Comparison of ENCODE assay signal across 10 mouse cellular contexts in genomic region chr12:26533641-26534151, GRCm38 (mm10).
DNase-seq lines count a peak whose midpoint lies in the region; ATAC-seq lines count a peak whose summit lies in the region.
"Had no signal": no experiment of that assay in that cellular context is flagged by ENCODE, and none has a peak within 500 bp of the region (broad histone marks: within the 10 kb centered on the region; RNA-seq: fewer than 3 reads in every experiment).

No protein-coding gene starts in this region.

- peak; percentile 84 for DNase-seq in embryo, embryonic 10 days (ENCODE audit: low spot score)
- no peak for DNase-seq in embryo, embryonic 9.5 days (ENCODE audit: extremely low spot score)
- no peak for DNase-seq in forebrain, embryonic 10.5 days (ENCODE audit: extremely low spot score, low spot score)
- peak; percentile 75 for DNase-seq in limb, embryonic 10.5 days (ENCODE audit: low spot score)
- no peak for DNase-seq in liver, embryonic 11.5 days (ENCODE audit: low spot score)
- DNase-seq in heart, adult 11 months = no peak
- no peak for DNase-seq in left cerebral cortex, adult 9 months (ENCODE audit: low spot score in 2 of 2)

- H3K36me3 ChIP-seq in forebrain, embryonic 10.5 days (replicated peaks) = no peaks in the 10 kb centered on the region
- no peaks in the 10 kb centered on the region for H3K36me3 ChIP-seq in limb, embryonic 10.5 days
- H3K36me3 ChIP-seq in neural tube, embryonic 13.5 days = no peaks in the 10 kb centered on the region
- no peaks in the 10 kb centered on the region for H3K36me3 ChIP-seq in liver, embryonic 11.5 days (ENCODE audit: control insufficient read depth, insufficient read depth, low read length)

- no peaks in the 10 kb centered on the region; the same call in 1 of the 2 replicates for H3K9me3 ChIP-seq in forebrain, embryonic 10.5 days
- H3K9me3 ChIP-seq in limb, embryonic 10.5 days (replicated peaks) = no peaks in the 10 kb centered on the region
- H3K9me3 ChIP-seq in neural tube, embryonic 13.5 days = no peaks in the 10 kb centered on the region
- no peaks in the 10 kb centered on the region for H3K9me3 ChIP-seq in liver, embryonic 11.5 days (ENCODE audit: control insufficient read depth, low read length)

- WGBS in forebrain, embryonic 10.5 days = 65% methylated on average over 9 of the region's 9 CpGs
- 15% methylated on average over 9 of the region's 9 CpGs for WGBS in limb, embryonic 10.5 days
- 7% methylated on average over 9 of the region's 9 CpGs for WGBS in neural tube, embryonic 13.5 days
- WGBS in liver, embryonic 11.5 days = 42% methylated on average over 9 of the region's 9 CpGs

- no peaks in the 10 kb centered on the region for H3K27me3 ChIP-seq in forebrain, embryonic 10.5 days (ENCODE audit: poor library complexity, severe bottlenecking)
- no peaks in the 10 kb centered on the region for H3K27me3 ChIP-seq in limb, embryonic 10.5 days (ENCODE audit: low read depth, poor library complexity, severe bottlenecking)
- H3K27me3 ChIP-seq in neural tube, embryonic 13.5 days = no peaks in the 10 kb centered on the region
- H3K27me3 ChIP-seq in liver, embryonic 11.5 days (replicated peaks; ENCODE audit: control insufficient read depth, insufficient read depth, low read length) = no peaks in the 10 kb centered on the region

- peak; percentile 84 for ATAC-seq in neural tube, embryonic 13.5 days (ENCODE audit: low read depth)
- ATAC-seq in liver, embryonic 11.5 days (replicated peaks; ENCODE audit: low FRiP score) = no peak

- peak overlapping the region; percentile 58 for H3K9ac ChIP-seq in neural tube, embryonic 13.5 days
- H3K9ac ChIP-seq in liver, embryonic 11.5 days (ENCODE audit: low read depth, low read length) = no peak overlapping the region

- peak overlapping the region; percentile 83 for H3K27ac ChIP-seq in forebrain, embryonic 10.5 days
- peak overlapping the region; percentile 88 for H3K27ac ChIP-seq in limb, embryonic 10.5 days
- H3K27ac ChIP-seq in neural tube, embryonic 13.5 days (replicated peaks) = peak overlapping the region; percentile 96
- no peak overlapping the region for H3K27ac ChIP-seq in liver, embryonic 11.5 days (ENCODE audit: low read depth, low read length)

- H3K4me3 ChIP-seq in forebrain, embryonic 10.5 days = no peak overlapping the region
- H3K4me3 ChIP-seq in limb, embryonic 10.5 days = peak overlapping the region; percentile 32
- H3K4me3 ChIP-seq in neural tube, embryonic 13.5 days = 0 out of 2 replicates have a peak overlapping the region, but pooled peaks have one; percentile 9
- H3K4me3 ChIP-seq in liver, embryonic 11.5 days (ENCODE audit: low read depth, low read length) = no peak overlapping the region
- H3K4me3 ChIP-seq: myocyte had no signal

- peaks cover 29% of the 10 kb centered on the region for H3K4me1 ChIP-seq in forebrain, embryonic 10.5 days
- peaks cover 53% of the 10 kb centered on the region for H3K4me1 ChIP-seq in limb, embryonic 10.5 days
- H3K4me1 ChIP-seq in neural tube, embryonic 13.5 days (replicated peaks) = peaks cover 40% of the 10 kb centered on the region
- H3K4me1 ChIP-seq in liver, embryonic 11.5 days (replicated peaks; ENCODE audit: control insufficient read depth, insufficient read depth, low read length) = no peaks in the 10 kb centered on the region

- peak overlapping the region; percentile 48 for H3K4me2 ChIP-seq in neural tube, embryonic 13.5 days
- no peak overlapping the region for H3K4me2 ChIP-seq in liver, embryonic 11.5 days
- H3K4me2 ChIP-seq: heart, embryonic 11.5 days had no signal

Comparison
In these comparisons a context has a peak if more than half of its experiments do, and no peak if none do; other contexts are left out.
1. DNase-seq: peak in embryo, embryonic 10 days (single experiment) and limb, embryonic 10.5 days (single experiment); none in embryo, embryonic 9.5 days (single experiment), forebrain, embryonic 10.5 days (single experiment), liver, embryonic 11.5 days (single experiment), heart, adult 11 months (single experiment) and left cerebral cortex, adult 9 months (0 of 2).
2. H3K4me3 ChIP-seq: peak in limb, embryonic 10.5 days (single experiment) and neural tube, embryonic 13.5 days (single experiment); none in forebrain, embryonic 10.5 days (single experiment) and liver, embryonic 11.5 days (single experiment).